Mouse (Mus musculus) liver, embryonic 13.5 days (tissue): Measurements from ENCODE around the gene Ddx25. TPM values are rescaled to one million over a fixed set of nuclear protein-coding genes. Genes with fewer than 3 reads are reported as not detected.

Experiments used
- ATAC-seq: fragments of 200-750 bp; cut with Nextera tagmentation; 2 replicates; pipeline ENCODE4 v1.8.0; 2017; ENCODE audit warnings: low read depth, mild to moderate bottlenecking, moderate number of reproducible peaks, moderate library complexity
- DNase-seq: peaks from one replicate; pipeline ENCODE4 v3.0.0; 2022
- H3K27ac ChIP-seq: fragments of 300-500 bp; sonication (generic); 2 replicates; pipeline ENCODE4 v1.5.1; 2015; ENCODE audit warnings: moderate library complexity, mild to moderate bottlenecking, inconsistent platforms
- H3K27me3 ChIP-seq: fragments of 300-500 bp; sonication (generic); 2 replicates; pipeline ENCODE4 v1.6.1; 2015; ENCODE audit warnings: mild to moderate bottlenecking, inconsistent platforms
- H3K36me3 ChIP-seq: fragments of 300-500 bp; sonication (generic); 2 replicates; pipeline ENCODE4 v1.6.1; 2015; ENCODE audit warnings: mild to moderate bottlenecking, inconsistent platforms
- H3K4me1 ChIP-seq: fragments of 300-500 bp; sonication (generic); replicated peaks from 2 replicates; pipeline ENCODE4 v1.6.1; 2015; ENCODE audit warnings: inconsistent platforms
- H3K4me2 ChIP-seq: fragments of 300-500 bp; sonication (generic); 2 replicates; pipeline ENCODE4 v1.6.1; 2015; ENCODE audit warnings: inconsistent platforms, mild to moderate bottlenecking, moderate library complexity
- H3K4me3 ChIP-seq: fragments of 300-500 bp; sonication (generic); replicated peaks from 2 replicates; pipeline ENCODE4 v1.5.1; 2015; ENCODE audit warnings: mild to moderate bottlenecking, inconsistent platforms
- H3K9ac ChIP-seq: fragments of 300-500 bp; sonication (generic); 2 replicates; pipeline ENCODE4 v1.6.1; 2015; ENCODE audit warnings: mild to moderate bottlenecking, inconsistent platforms
- H3K9me3 ChIP-seq: fragments of 300-500 bp; sonication (generic); replicated peaks from 2 replicates; pipeline ENCODE4 v1.6.1; 2016; ENCODE audit warnings: inconsistent platforms
- WGBS: fragments of 180-500 bp; shearing (Covaris S2); methylation state at CpG from one replicate; pipeline ENCODE4 v1.1.7; 2015; ENCODE audit not compliant: insufficient replicate concordance; 5-methylcytosine and 5-hydroxymethylcytosine counted together
- polyA plus RNA-seq: library from polyadenylated mRNA; unstranded; fragments of >200 nt; fragmentation: Nextera tagmentation; extraction: Ambion mirVana; gene quantifications from 2 replicates; pipeline ENCODE4 v1.2.1, GENCODE M21; 2015

Gene Ddx25
- polyA plus RNA-seq, 1 experiment from 2014 or later: 0.39 TPM

- DNase-seq: no peak
- no peaks in the 10 kb centered on the region for H3K36me3 ChIP-seq
- H3K9ac ChIP-seq: no peak within 1 kb of the TSS
- WGBS: 46% methylated on average over 3 of the region's 3 CpGs
- no peak within 1 kb of the TSS for H3K4me2 ChIP-seq
- H3K27ac ChIP-seq: no peak within 1 kb of the TSS
- no peaks in the 10 kb centered on the region for H3K27me3 ChIP-seq
- no peak for ATAC-seq
- no peaks in the 10 kb centered on the region for H3K4me1 ChIP-seq
- no peaks in the 10 kb centered on the region for H3K9me3 ChIP-seq
- no peak within 1 kb of the TSS for H3K4me3 ChIP-seq
Measured at GRCm38 (mm10) chr9:35518169-35518568, 40.2 kb downstream of the Ddx25 start, which contains the start of gene Gm1113. TSS of gene Gm1113 (minus strand) at chr9:35518269.

DNA sequence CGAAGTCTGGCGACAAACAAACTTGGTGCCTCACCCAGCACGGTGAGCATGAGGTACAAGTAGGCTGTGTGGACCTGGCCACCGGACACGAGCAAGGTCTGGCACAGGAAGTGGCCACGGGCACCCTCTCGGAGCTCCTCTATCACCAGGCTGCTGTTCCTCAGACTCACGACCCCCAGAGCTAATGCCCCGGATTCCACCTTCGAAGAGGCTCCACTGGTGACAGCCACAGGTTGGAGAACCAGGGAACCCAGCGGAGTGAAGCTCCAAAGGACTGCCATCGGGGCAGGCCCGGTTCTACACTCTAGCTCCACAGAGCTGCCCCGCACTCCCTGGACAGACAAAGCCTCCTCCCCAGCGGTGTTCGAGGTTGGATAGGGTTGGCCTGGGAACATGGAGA, 41.6 kb downstream of the Ddx25 start:
- H3K4me2 ChIP-seq: no peak overlapping the region
- no peaks in the 10 kb centered on the region for H3K27me3 ChIP-seq
- H3K9me3 ChIP-seq: no peaks in the 10 kb centered on the region
- no peak overlapping the region for H3K4me3 ChIP-seq
- WGBS: 71% methylated on average over 16 of the region's 16 CpGs
- ATAC-seq (no peak), DNase-seq (no peak)
- H3K27ac ChIP-seq: no peak overlapping the region
- H3K36me3 ChIP-seq: no peaks in the 10 kb centered on the region
- H3K4me1 ChIP-seq: no peaks in the 10 kb centered on the region
- no peak overlapping the region for H3K9ac ChIP-seq

DNA sequence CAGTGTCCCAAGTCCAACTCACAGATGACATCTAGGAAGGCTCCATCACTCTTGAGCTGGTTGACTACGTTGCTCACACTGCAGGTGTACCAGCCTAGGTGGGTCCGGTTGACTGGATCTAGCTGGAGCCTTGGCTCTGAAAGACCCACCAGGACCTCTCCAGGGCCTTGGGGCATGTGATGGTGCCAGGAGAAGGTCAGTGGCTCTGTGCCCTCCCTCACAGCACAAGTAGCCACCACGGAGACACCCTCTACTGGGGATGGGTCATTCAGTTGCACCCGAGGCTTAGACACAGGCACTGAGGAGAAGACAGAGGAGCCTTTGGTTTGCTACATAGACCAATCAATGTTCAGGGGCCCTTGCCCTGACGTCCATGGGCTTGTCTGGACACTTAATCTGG, 42.1 kb downstream of the Ddx25 start:
- Histone ChIP-seq H3K4me2 (no peak overlapping the region), H3K36me3 (no peaks in the 10 kb centered on the region), H3K4me1 (no peaks in the 10 kb centered on the region), H3K9ac (no peak overlapping the region), H3K9me3 (no peaks in the 10 kb centered on the region), H3K27ac (no peak overlapping the region), H3K27me3 (no peaks in the 10 kb centered on the region), H3K4me3 (no peak overlapping the region)
- no peak for ATAC-seq
- no peak for DNase-seq
- WGBS: 60% methylated on average over 5 of the region's 5 CpGs

DNA sequence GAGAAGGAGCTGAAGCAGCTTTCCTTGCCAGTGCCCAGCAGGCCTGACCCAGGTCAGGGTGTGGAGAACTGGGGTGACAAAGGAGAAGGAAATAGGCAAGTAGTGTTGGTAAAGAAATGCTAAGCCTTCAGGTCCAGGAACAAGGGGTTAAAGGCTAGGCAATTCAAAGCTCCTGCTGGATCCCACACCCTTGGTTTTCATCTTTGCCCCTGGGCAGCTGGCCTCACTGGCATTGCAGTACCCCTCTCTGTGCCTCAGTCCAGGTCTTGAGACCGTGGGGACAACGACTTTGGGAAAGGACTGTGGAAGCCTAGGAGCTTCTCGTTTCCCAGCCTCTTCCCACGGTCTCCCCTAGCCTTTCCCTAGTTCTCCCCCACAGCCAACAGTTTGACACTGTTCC, 44.4 kb downstream of the Ddx25 start:
- DNase-seq: no peak
- 48% methylated on average over 4 of the region's 4 CpGs for WGBS
- Histone ChIP-seq H3K9ac (no peak overlapping the region), H3K27ac (no peak overlapping the region), H3K4me1 (no peaks in the 10 kb centered on the region), H3K4me3 (no peak overlapping the region), H3K4me2 (no peak overlapping the region), H3K36me3 (no peaks in the 10 kb centered on the region), H3K9me3 (no peaks in the 10 kb centered on the region), H3K27me3 (0 out of 2 replicates have a peak, but pooled peaks cover 2% of the 10 kb centered on the region)
- ATAC-seq: no peak

DNA sequence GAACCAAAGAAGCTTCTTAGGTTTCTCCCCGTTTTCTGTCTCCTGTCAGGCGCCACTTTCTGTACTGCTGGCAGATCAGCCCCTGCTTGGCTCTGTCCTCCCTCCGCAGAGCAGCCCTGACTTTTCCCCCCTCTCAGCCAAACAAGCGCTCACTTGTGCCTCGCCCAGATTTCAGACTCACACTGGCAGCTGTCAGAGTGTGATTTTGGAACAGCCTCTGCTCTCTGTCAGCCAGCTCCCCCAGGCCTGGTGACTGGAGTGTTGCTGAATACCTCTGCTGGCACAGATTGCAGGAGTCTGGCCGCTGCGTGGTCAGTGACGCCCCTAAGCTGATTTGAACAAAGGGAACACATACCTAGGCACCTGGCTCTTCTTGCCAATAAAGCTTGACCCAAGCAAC, 50.1 kb downstream of the Ddx25 start:
- WGBS: 52% methylated on average over 8 of the region's 8 CpGs
- no peak overlapping the region for H3K9ac ChIP-seq
- H3K4me1 ChIP-seq: no peaks in the 10 kb centered on the region
- no peak overlapping the region for H3K4me2 ChIP-seq
- H3K36me3 ChIP-seq: no peaks in the 10 kb centered on the region
- no peak for ATAC-seq
- 0 out of 2 replicates have a peak, but pooled peaks cover 2% of the 10 kb centered on the region for H3K27me3 ChIP-seq
- H3K9me3 ChIP-seq: no peaks in the 10 kb centered on the region
- H3K27ac ChIP-seq: no peak overlapping the region
- no peak overlapping the region for H3K4me3 ChIP-seq
- no peak for DNase-seq

DNA sequence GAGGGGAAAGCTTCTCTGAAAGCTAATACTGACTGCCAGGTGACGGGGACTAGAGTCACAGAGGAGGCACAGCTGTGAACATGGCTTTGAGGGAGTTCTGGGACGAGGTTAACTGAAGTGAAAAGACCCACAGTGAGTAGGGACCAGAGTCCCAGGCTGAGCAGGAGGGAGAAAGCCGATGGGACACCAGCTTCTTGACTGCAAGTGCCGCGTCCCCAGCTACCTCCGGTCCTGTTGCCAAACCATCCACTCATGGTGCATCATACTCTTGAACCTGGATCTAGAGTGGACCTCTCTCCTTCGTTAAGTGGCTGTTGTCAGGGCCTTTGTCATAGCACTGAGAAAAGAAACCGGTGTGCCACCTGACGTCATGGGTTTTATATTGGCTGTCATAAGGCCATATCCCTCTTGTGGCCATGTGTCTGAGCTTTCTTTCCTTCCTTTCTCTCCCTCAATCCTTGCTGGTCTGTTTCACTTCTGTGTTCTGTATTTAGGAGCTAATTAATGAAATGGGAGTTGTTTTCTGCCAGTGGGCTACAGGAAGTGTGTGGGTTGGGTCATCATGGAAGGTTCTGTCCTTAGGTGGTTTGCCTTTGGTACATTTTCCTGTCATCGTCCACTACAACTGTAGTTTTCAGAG, 55.8 kb downstream of the Ddx25 start:
- no peaks in the 10 kb centered on the region for H3K36me3 ChIP-seq
- ATAC-seq (no peak), DNase-seq (no peak)
- no peaks in the 10 kb centered on the region for H3K4me1 ChIP-seq
- H3K27me3 ChIP-seq: no peaks in the 10 kb centered on the region
- no peaks in the 10 kb centered on the region for H3K9me3 ChIP-seq
- no peak overlapping the region for H3K9ac ChIP-seq
- H3K27ac ChIP-seq: no peak overlapping the region
- no peak overlapping the region for H3K4me2 ChIP-seq
- WGBS: 75% methylated on average over 10 of the region's 10 CpGs
- no peak overlapping the region for H3K4me3 ChIP-seq

- Histone ChIP-seq H3K36me3 (no peaks in the 10 kb centered on the region), H3K27ac (no peak overlapping the region), H3K4me2 (no peak overlapping the region), H3K4me3 (no peak overlapping the region), H3K27me3 (no peaks in the 10 kb centered on the region), H3K9me3 (no peaks in the 10 kb centered on the region), H3K4me1 (no peaks in the 10 kb centered on the region), H3K9ac (no peak overlapping the region)
- ATAC-seq (no peak), DNase-seq (no peak)
- WGBS: 69% methylated on average over 6 of the region's 6 CpGs
Measured at GRCm38 (mm10) chr9:35499946-35500345, 58.4 kb downstream of the Ddx25 start.

GRCm38 (mm10) chr9:35495471-35495870, 62.9 kb downstream of the Ddx25 start:
- Histone ChIP-seq H3K27me3 (no peaks in the 10 kb centered on the region), H3K9ac (no peak overlapping the region), H3K4me3 (no peak overlapping the region), H3K36me3 (no peaks in the 10 kb centered on the region), H3K9me3 (no peaks in the 10 kb centered on the region), H3K27ac (no peak overlapping the region), H3K4me2 (no peak overlapping the region), H3K4me1 (no peaks in the 10 kb centered on the region)
- no peak for DNase-seq
- ATAC-seq: no peak
- 22% methylated on average over 3 of the region's 3 CpGs for WGBS

DNA sequence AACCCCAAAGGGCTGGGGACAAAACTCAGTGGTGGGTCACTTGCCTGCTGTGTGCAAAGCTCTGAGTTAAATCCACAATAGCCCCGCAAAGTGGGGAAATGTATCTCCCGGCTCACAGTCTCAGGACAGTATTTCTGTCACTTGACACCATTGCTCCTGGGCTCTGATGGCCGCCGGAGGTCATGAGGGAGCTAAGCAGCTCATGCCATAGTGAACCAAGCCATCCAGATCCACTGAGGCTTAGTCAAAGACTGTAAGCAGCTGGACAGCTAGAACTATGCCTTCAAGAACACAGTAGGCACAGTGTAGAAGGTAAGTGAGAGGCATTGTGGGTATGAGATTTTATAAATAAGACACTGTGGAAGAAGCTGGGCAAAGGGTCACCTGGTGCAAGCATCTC, 63.4 kb downstream of the Ddx25 start:
- no peak for ATAC-seq

DNA sequence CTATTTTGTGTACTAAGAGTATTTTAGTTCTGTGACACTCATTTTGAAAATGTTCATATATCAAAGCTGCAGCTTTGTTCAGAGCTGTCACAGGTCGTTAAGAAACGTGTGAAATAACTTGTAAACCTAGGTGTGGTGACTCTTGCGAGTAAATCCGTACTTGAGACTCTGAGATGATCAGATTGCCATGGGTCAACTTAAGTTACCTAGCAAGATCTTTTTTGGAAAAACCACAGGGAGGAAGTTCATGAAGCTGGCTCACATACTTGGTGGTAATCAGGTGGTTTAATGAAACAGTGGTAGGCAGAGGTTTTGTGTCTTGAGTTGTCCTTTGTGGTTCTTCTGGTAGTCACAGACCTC, 64.6 kb downstream of the Ddx25 start:
- Histone ChIP-seq H3K4me3 (no peak overlapping the region), H3K9me3 (no peaks in the 10 kb centered on the region), H3K27me3 (no peaks in the 10 kb centered on the region), H3K27ac (no peak overlapping the region), H3K4me1 (no peaks in the 10 kb centered on the region), H3K9ac (no peak overlapping the region), H3K4me2 (no peak overlapping the region), H3K36me3 (no peaks in the 10 kb centered on the region)
- ATAC-seq: no peak
- 57% methylated on average over 4 of the region's 4 CpGs for WGBS
- DNase-seq: no peak

More for the DNA sequence above, 63.4 kb downstream of the Ddx25 start:
- DNase-seq: no peak
- Histone ChIP-seq H3K4me3 (no peak overlapping the region), H3K27ac (no peak overlapping the region), H3K4me2 (no peak overlapping the region), H3K27me3 (no peaks in the 10 kb centered on the region), H3K4me1 (no peaks in the 10 kb centered on the region), H3K9ac (no peak overlapping the region), H3K9me3 (no peaks in the 10 kb centered on the region), H3K36me3 (no peaks in the 10 kb centered on the region)
- WGBS: 67% methylated on average over 4 of the region's 4 CpGs

- Histone ChIP-seq H3K4me1 (no peaks in the 10 kb centered on the region), H3K27me3 (no peaks in the 10 kb centered on the region), H3K9me3 (no peaks in the 10 kb centered on the region), H3K4me2 (no peak overlapping the region), H3K9ac (no peak overlapping the region), H3K27ac (no peak overlapping the region), H3K36me3 (no peaks in the 10 kb centered on the region), H3K4me3 (no peak overlapping the region)
- 70% methylated on average over 7 of the region's 7 CpGs for WGBS
- no peak for DNase-seq
- no peak for ATAC-seq
Measured at GRCm38 (mm10) chr9:35493033-35493732, 65.1 kb downstream of the Ddx25 start.
